Mouse (Mus musculus): Measurements from ENCODE around the gene Rgs13.

DNA sequence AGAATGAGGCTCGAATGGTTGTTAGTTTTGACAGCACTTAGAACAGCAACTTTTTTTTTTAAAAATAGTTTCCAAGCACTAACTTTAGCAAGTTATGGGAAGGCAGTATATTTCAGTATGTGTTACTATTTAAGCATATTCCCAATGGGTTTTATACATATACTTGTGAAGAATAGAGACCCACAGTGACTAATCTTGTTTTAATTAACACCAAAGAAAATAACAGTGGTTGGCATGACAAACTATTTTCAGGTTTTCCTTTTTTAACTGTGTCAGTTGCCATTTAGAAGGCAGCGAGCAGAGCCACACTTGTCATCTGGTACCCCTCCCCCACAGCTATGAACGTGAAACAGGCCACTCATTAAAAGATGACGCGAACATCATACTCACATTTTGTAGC, 10.3 kb downstream of the Rgs13 start:
- TF ChIP-seq CTCF (IDR thresholded peaks at IDR 0.05; ENCODE audit: low read depth) (no peak), EP300 (optimal IDR thresholded peaks at IDR 0.05) (no peak)
